Mouse (Mus musculus) cerebellum, adult 2 months (tissue): ENCODE measurements around the gene Vegfa.

Experiments
- CTCF ChIP-seq: fragments of 200-500 bp; IDR thresholded peaks from 2 replicates; pipeline ENCODE4 v1.5.1; 2011; ENCODE audit warnings: low read depth, mild to moderate bottlenecking, control low read depth, low read length, moderate library complexity, borderline replicate concordance; ENCODE audit not compliant: insufficient read depth
- POLR2A ChIP-seq: fragments of 200-500 bp; IDR thresholded peaks from 2 replicates; pipeline ENCODE4 v1.6.1; 2011; ENCODE audit warnings: low read length, control low read depth, borderline replicate concordance; ENCODE audit not compliant: insufficient read depth

DNA sequence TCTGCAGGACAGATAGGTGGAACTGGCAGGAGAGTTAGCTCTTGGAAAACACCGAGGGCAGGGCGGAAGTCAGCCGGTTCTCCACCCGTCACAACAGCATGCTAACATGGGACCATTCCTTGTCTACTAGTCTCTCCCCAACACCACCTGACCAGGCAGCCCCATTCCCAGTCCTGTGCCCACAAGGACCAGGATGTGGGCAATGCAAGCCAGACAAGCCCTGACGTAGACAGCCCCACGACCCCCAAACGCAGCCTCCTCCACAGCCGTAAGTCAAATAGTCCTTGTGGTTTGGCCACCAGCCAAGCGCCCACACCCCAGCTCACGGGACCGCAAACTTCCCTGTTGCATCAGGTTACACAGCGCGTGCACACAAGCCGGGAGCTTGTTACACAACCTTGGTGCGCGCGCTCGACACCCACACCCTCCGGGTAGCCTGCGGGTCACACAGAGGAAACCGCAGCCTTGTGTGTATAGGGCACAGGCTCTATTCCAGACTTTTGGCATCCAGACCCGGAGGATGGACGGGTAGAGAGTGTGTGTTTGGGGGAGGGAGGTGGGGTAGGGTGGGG, 41.6 kb upstream of the Vegfa start:
- TF ChIP-seq CTCF = no peak
- TF ChIP-seq POLR2A = no peak
